Mouse (Mus musculus): Measurements from ENCODE around the gene Gm813. TPM values are rescaled to one million over a fixed set of nuclear protein-coding genes. Genes with fewer than 3 reads are reported as not detected.

The Gm813 gene
- not detected for polyA plus RNA-seq (2014; fragmentation: Illumina TruSeq; extraction: RNeasy Lipid Tissue Mini Kit (QIAGEN cat#74804); ENCODE audit: low read depth, low replicate concordance)

DNA sequence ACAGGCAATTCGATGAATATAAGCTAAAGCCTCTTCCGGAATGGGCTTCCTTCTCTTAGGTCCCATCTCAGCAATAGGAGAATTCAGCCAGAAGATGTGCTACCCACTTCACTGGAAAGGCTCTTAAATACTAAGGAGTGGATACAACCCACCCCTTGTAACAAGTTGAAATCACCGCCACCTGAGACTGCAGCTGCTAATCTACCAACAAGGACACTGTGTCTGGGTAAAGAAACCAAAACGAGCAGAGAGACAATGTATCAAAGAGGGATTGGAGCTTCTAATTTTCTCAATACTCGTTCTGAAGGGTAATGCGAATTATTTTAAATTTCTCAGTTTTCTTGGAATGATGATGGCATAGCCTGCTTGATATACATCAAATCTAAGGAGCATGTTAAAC is at the start of gene Gm813:
Gene Gm813, minus strand, starts transcription at position 101 of the 400 bp plus-strand sequence.

GRCm38 (mm10) chr16:58638689-58639175 is 22.0 kb upstream of the Gm813 start, which contains the start of gene E330017A01Rik:
Gene E330017A01Rik, minus strand, starts transcription at chr16:58638739.

Other genes with a start within 250 kb of the Gm813 start
- gene Dcbld2, start 208.5 kb downstream of the Gm813 start, polyA plus RNA-seq (2014; fragmentation: Illumina TruSeq; extraction: RNeasy Lipid Tissue Mini Kit (QIAGEN cat#74804); ENCODE audit: low read depth, low replicate concordance) = 14.2 TPM
- gene St3gal6, start 92.7 kb downstream of the Gm813 start, polyA plus RNA-seq (2014; fragmentation: Illumina TruSeq; extraction: RNeasy Lipid Tissue Mini Kit (QIAGEN cat#74804); ENCODE audit: low read depth, low replicate concordance) = 52.7 TPM
- gene E330017A01Rik, start 21.8 kb upstream of the Gm813 start, polyA plus RNA-seq (2014; fragmentation: Illumina TruSeq; extraction: RNeasy Lipid Tissue Mini Kit (QIAGEN cat#74804); ENCODE audit: low read depth, low replicate concordance) = not detected
- gene Cpox, start 53.3 kb upstream of the Gm813 start, polyA plus RNA-seq (2014; fragmentation: Illumina TruSeq; extraction: RNeasy Lipid Tissue Mini Kit (QIAGEN cat#74804); ENCODE audit: low read depth, low replicate concordance) = 32.9 TPM
- gene Gpr15, start 102.1 kb upstream of the Gm813 start, polyA plus RNA-seq (2014; fragmentation: Illumina TruSeq; extraction: RNeasy Lipid Tissue Mini Kit (QIAGEN cat#74804); ENCODE audit: low read depth, low replicate concordance) = not detected
- gene Cldnd1, start 110.9 kb upstream of the Gm813 start, polyA plus RNA-seq (2014; fragmentation: Illumina TruSeq; extraction: RNeasy Lipid Tissue Mini Kit (QIAGEN cat#74804); ENCODE audit: low read depth, low replicate concordance) = 106 TPM
- not detected for gene Olfr172, start 146.2 kb upstream of the Gm813 start, polyA plus RNA-seq (2014; fragmentation: Illumina TruSeq; extraction: RNeasy Lipid Tissue Mini Kit (QIAGEN cat#74804); ENCODE audit: low read depth, low replicate concordance)
- not detected for gene Olfr173, start 183.3 kb upstream of the Gm813 start, polyA plus RNA-seq (2014; fragmentation: Illumina TruSeq; extraction: RNeasy Lipid Tissue Mini Kit (QIAGEN cat#74804); ENCODE audit: low read depth, low replicate concordance)
- not detected for gene Olfr175-ps1, start 209.8 kb upstream of the Gm813 start, polyA plus RNA-seq (2014; fragmentation: Illumina TruSeq; extraction: RNeasy Lipid Tissue Mini Kit (QIAGEN cat#74804); ENCODE audit: low read depth, low replicate concordance)

All from adrenal gland, adult 10 weeks (tissue).